Mouse (Mus musculus): ENCODE measurements at regions not wholly inside any gene's neighbourhood (a gene's known extent, or its start where the extent isn't known, plus 50 kb on each side); places are given as distances from the start of the nearest gene placed in this dataset.

DNA sequence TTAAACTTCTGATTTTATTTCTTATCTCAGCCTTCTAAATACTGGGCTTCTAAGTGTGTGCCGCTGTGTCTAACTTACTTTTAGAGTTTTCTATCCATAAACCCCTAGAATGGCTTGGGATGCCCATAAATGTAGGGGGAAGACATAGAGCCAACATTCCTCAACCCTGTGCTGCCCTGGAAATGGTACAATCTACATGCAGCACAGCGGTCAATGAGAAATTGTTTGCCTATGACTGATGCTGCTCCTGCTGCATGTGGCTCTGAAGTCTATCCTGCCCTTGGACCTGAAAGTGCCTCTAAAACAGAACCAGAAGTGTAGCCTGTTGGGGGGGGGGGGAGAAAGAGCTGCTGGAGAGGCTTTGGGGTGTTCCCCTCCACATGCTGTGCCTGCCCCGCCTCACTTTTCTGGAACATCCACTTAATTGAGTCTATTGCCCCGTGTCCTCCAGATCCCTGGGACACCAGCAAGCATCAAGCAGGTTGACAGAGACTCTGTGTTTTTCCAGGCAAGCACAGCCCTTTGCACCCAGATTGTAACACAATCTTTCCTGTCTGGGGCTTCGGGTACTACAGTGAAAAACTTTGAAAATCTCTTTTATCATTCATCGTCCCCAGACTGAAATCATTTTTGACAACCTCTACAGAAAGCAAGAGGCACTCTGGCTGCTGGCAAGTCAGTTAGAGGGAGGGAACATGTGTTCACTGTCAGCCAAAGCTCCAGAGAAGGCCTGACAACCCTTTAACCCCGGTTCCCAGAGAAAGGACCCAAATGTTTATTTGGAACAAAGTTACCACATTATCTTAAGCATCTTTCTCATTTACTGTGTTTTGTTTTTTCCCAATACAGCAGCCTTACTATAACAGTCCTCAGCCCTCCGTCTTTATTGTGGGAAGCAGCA lies 101.4 kb upstream of the Meis1 start:
- DNase-seq (ENCODE audit: low spot score): peak; percentile 32
- Histone ChIP-seq H3K4me1 (peaks cover 33% of the 10 kb centered on the region), H3K27me3 (replicated peaks; ENCODE audit: low read depth, poor library complexity, severe bottlenecking) (peaks cover 6% of the 10 kb centered on the region), H3K4me3 (no peak overlapping the region), H3K36me3 (replicated peaks) (no peaks in the 10 kb centered on the region), H3K9me3 (no peaks in the 10 kb centered on the region), H3K27ac (replicated peaks) (peak overlapping the region; percentile 3; the same call in 1 of the 2 replicates)
- WGBS: 55% methylated on average over 8 of the region's 8 CpGs

DNA sequence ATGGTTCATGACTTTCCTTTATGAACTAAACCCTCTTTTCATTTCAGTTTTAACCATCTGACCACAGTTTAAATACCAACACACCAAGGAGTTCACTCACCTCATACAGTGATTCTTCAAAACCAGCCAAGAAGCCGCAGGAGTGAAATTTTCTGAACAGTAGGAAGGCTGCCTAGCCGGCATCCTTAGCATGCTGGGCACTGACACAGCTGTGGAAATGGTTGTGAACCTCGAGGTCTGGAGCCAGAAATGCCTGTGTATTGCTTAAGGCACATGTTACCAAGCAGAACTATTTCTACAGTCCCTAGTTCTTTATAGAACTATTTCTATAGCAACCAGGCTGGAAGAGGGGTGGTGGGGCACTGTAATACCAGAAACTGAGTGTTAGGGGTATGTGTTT lies 102.1 kb upstream of the Meis1 start:
- no peak for DNase-seq (ENCODE audit: low spot score)
- H3K27me3 ChIP-seq (replicated peaks; ENCODE audit: low read depth, poor library complexity, severe bottlenecking): peaks cover 6% of the 10 kb centered on the region
- H3K9me3 ChIP-seq: no peaks in the 10 kb centered on the region
- no peaks in the 10 kb centered on the region for H3K36me3 ChIP-seq (replicated peaks)
- peaks cover 33% of the 10 kb centered on the region for H3K4me1 ChIP-seq
- H3K4me3 ChIP-seq: no peak overlapping the region
- WGBS: 65% methylated on average over 3 of the region's 3 CpGs
- 0 out of 2 replicates have a peak overlapping the region, but pooled peaks have one; percentile 19 for H3K27ac ChIP-seq (replicated peaks)

DNA sequence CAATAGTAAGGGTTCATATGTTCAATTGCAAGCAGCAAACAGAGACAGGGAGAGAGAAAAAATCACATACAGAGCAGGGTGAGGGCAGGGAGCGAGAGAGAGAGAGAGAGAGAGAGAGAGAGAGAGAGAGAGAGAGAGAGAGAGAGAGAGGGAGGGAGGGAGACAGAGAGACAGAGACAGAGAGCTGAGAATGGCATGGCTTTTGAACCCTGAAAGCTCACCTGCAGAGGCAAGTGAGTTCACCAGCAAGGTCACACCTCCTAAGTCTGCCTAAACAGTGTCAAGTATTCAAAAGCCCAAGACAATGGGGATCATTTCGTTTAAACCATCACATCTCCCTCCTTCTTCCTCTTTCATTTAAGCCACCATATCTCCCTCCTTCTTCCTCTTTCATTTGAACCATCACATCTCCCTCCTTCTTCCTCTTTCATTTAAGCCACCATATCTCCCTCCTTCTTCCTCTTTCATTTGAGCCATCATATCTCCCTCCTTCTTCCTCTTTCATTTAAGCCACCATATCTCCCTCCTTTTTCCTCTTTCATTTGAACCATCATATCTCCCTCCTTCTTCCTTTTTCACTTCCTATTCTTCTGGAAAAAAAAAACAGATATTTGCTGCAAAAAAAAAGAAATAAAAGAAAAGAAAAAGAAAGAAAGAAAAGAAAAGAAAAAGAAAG lies 116.7 kb upstream of the Meis1 start:
- no peak overlapping the region for H3K27ac ChIP-seq (replicated peaks)
- no peaks in the 10 kb centered on the region for H3K27me3 ChIP-seq (replicated peaks; ENCODE audit: low read depth, poor library complexity, severe bottlenecking)
- no peak for DNase-seq (ENCODE audit: low spot score)
- WGBS: 51% methylated on average over 2 of the region's 2 CpGs
- no peaks in the 10 kb centered on the region for H3K36me3 ChIP-seq (replicated peaks)
- no peaks in the 10 kb centered on the region for H3K9me3 ChIP-seq
- H3K4me1 ChIP-seq: peaks cover 14% of the 10 kb centered on the region; the same call in 1 of the 2 replicates
- H3K4me3 ChIP-seq: no peak overlapping the region

DNA sequence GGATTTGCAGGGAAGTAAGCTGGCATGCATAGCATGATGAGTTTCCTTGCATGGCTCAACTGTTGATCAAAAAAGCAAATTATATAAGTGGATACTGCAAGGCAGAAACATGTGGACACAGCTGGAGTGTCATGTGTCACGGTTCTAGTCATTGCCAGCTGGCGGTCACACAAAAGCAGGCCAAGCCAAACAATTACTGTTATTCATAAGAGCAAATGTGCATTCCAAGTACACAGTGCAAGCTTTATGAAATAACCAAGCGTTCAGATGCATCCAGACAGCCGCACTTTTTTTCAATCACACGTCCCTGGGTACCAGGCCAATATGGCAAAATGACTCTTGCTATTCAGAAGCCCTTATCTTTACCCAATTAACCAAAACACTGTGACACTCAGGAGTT lies 119.6 kb upstream of the Meis1 start:
- H3K27ac ChIP-seq (replicated peaks): no peak overlapping the region
- H3K4me3 ChIP-seq: no peak overlapping the region
- WGBS: 67% methylated on average over 5 of the region's 5 CpGs
- H3K9me3 ChIP-seq: no peaks in the 10 kb centered on the region
- H3K27me3 ChIP-seq (replicated peaks; ENCODE audit: low read depth, poor library complexity, severe bottlenecking): no peaks in the 10 kb centered on the region
- H3K36me3 ChIP-seq (replicated peaks): no peaks in the 10 kb centered on the region
- DNase-seq (ENCODE audit: low spot score): peak; percentile 20
- peaks cover 13% of the 10 kb centered on the region for H3K4me1 ChIP-seq

DNA sequence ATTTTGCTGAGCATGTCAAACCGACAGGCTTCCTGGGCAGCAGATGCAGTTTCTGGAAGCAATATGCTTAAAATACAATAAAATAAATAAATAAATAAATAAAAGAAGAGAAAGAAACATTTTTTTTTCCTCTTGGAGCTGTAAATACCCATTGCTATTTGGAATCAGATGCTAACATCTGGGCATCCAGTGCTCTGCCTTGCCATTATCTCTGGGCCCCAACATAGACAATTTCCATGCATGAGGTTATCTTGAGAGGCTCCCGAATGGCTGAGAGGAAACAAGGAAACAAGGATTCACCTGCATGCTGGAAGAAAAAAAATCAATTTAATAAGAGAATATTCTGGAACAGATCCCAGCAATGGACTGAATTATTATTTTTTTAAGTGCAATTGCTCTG lies 120.0 kb upstream of the Meis1 start:
- peaks cover 16% of the 10 kb centered on the region for H3K4me1 ChIP-seq
- no peak overlapping the region for H3K27ac ChIP-seq (replicated peaks)
- H3K27me3 ChIP-seq (replicated peaks; ENCODE audit: low read depth, poor library complexity, severe bottlenecking): no peaks in the 10 kb centered on the region
- no peaks in the 10 kb centered on the region for H3K9me3 ChIP-seq
- DNase-seq (ENCODE audit: low spot score): no peak
- H3K36me3 ChIP-seq (replicated peaks): no peaks in the 10 kb centered on the region
- no peak overlapping the region for H3K4me3 ChIP-seq
- 78% methylated on average over 2 of the region's 2 CpGs for WGBS

DNA sequence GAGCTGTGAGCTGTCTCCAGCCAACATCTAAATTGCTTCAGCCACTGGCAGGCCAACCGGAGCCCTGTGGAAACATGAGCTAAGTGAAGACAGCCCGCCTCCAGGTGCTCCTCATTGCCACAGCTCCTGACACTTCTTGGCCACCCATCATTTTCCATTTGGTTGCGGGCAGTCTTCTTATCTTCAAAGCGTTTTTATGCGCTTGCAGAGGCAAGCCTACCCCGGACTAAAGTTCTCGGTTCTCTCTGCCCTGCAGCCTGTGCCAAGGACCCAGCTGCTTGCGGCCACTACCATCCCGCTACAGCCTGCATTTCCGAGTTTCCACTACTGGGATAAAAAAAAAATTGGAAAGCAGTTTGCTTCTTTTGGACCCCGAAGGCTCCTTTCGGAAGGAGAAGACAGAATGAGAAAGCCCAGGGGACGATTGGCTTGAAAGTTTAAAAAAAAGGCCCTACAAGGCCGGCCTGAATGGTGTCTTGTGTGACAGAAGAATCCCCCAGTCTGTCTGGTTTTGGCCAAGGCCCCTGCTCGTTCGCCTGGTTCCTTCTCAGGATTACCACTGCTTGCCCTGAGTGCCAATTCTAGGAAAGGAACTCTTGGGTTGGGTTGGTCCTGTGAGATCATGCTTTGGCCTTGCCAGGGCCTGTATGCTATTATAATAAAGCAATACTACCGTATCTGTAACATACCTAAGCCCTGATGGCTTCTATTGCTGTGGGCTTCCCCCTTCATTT lies 124.6 kb upstream of the Meis1 start:
- Histone ChIP-seq H3K27ac (replicated peaks) (no peak overlapping the region), H3K4me3 (no peak overlapping the region), H3K27me3 (replicated peaks; ENCODE audit: low read depth, poor library complexity, severe bottlenecking) (no peaks in the 10 kb centered on the region), H3K4me1 (peaks cover 18% of the 10 kb centered on the region), H3K36me3 (replicated peaks) (no peaks in the 10 kb centered on the region), H3K9me3 (no peaks in the 10 kb centered on the region)
- WGBS: 75% methylated on average over 17 of the region's 17 CpGs
- peak; percentile 35 for DNase-seq (ENCODE audit: low spot score)

DNA sequence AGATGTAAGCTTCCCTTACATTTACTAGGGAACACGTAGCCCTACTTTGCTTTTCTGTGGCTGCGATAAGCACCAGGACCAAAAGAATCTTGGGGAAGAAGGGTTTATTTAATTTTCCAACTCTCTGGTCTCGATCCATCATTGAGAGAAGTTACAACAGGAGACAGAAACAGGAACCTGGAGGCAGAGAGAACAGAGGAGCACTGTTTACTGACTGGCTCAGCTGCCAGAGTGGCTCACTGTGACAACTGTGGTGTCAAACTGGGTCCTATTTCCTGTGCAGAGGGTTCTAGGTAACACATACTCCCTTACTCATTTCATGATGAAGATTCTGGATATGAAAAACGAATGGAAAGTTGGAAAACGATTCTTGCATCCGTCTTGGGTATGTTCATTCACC lies 125.7 kb upstream of the Meis1 start:
- H3K27ac ChIP-seq (replicated peaks): no peak overlapping the region
- no peaks in the 10 kb centered on the region for H3K36me3 ChIP-seq (replicated peaks)
- no peaks in the 10 kb centered on the region for H3K27me3 ChIP-seq (replicated peaks; ENCODE audit: low read depth, poor library complexity, severe bottlenecking)
- H3K4me3 ChIP-seq: no peak overlapping the region
- DNase-seq (ENCODE audit: low spot score): no peak
- H3K4me1 ChIP-seq: peaks cover 13% of the 10 kb centered on the region
- 88% methylated on average over 6 of the region's 6 CpGs for WGBS
- no peaks in the 10 kb centered on the region for H3K9me3 ChIP-seq

DNA sequence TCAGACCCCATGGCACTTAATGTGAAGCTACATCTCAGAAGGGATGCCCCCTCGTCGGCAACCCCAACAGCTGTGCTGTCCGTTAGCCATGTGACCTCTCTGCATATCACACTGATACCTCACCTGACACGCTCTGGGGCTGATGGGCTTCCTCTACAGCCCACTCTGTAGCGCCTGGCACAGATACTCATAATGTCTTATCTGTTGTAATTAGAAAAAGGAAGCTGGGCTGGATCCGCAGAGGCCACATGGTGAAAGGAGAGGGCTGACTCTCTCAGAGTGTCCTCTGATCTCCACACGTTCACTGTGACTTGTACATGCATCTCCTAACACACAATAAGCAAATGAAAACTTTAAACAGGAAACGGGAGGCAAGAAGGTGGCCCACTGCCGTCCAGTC lies 126.5 kb upstream of the Meis1 start:
- Histone ChIP-seq H3K36me3 (replicated peaks) (no peaks in the 10 kb centered on the region), H3K27ac (replicated peaks) (no peak overlapping the region), H3K4me1 (peaks cover 15% of the 10 kb centered on the region), H3K4me3 (no peak overlapping the region), H3K27me3 (replicated peaks; ENCODE audit: low read depth, poor library complexity, severe bottlenecking) (no peaks in the 10 kb centered on the region), H3K9me3 (no peaks in the 10 kb centered on the region)
- DNase-seq (ENCODE audit: low spot score): no peak
- 89% methylated on average over 9 of the region's 9 CpGs for WGBS

DNA sequence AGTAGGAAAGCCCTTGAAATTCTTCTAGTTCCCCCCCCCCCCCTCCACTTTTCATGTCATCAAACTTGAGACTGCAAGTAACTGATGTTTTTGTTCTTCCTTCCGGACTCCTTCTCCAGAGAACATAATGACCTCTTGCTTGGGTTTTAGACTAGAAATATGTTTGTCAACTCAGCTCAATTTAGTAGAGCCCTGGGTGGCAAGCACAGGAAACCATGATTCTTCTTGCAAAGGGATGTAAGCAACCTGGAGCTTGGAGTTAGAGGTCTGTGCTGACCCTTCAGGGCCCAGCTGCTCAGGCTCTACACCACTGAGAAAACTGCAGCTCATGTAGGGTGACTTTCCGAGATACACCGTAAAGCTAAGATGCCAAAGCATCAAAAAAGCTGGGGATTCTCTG lies 127.2 kb upstream of the Meis1 start:
- H3K9me3 ChIP-seq: no peaks in the 10 kb centered on the region
- no peak overlapping the region for H3K4me3 ChIP-seq
- H3K4me1 ChIP-seq: peaks cover 15% of the 10 kb centered on the region
- DNase-seq (ENCODE audit: low spot score): no peak
- no peak overlapping the region for H3K27ac ChIP-seq (replicated peaks)
- 85% methylated on average over 3 of the region's 3 CpGs for WGBS
- no peaks in the 10 kb centered on the region for H3K36me3 ChIP-seq (replicated peaks)
- no peaks in the 10 kb centered on the region for H3K27me3 ChIP-seq (replicated peaks; ENCODE audit: low read depth, poor library complexity, severe bottlenecking)

DNA sequence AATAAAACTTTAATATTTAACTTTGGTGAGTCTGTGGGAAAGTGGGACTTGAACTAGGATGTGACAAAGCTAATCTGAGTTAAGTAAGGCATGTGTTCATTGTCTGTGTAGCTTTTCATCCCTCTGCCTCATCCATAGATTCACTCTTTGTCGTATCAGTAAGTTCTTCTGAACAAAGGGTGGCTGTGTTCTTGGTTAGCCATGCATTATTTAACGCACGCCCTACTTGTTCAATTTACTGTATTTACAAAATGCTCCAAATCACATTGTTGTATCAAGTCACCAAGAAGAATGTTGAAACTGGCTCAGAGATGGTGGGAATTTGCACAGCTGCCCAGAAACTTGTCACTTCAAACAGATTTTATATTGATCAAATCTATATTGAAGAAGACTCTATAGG lies 132.2 kb upstream of the Meis1 start:
- no peaks in the 10 kb centered on the region for H3K9me3 ChIP-seq
- no peaks in the 10 kb centered on the region for H3K27me3 ChIP-seq (replicated peaks; ENCODE audit: low read depth, poor library complexity, severe bottlenecking)
- H3K36me3 ChIP-seq (replicated peaks): no peaks in the 10 kb centered on the region
- H3K4me1 ChIP-seq: 0 out of 2 replicates have a peak, but pooled peaks cover 4% of the 10 kb centered on the region
- H3K27ac ChIP-seq (replicated peaks): no peak overlapping the region
- no peak overlapping the region for H3K4me3 ChIP-seq
- no peak for DNase-seq (ENCODE audit: low spot score)
- WGBS: 75% methylated on average over 3 of the region's 3 CpGs

DNA sequence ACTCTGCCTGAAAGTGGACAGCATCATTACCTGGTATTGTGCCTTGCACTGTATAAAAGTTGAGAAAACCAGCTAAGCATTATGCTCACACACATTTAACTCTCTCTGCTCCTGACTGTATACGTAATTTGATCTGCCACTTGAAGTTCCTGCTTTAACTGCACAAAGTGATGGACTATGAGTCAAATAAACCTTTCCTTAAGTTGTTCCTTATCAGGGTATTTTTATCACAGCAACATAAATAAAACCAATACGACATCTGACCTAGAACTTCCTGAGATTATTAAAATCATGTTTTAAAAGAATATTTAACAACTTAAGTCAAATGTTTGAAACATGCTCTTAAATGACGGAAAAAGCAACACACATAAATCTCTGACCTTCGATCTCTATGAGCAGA lies 134.9 kb upstream of the Meis1 start:
- no peak overlapping the region for H3K27ac ChIP-seq (replicated peaks)
- 81% methylated on average over 4 of the region's 4 CpGs for WGBS
- H3K27me3 ChIP-seq (replicated peaks; ENCODE audit: low read depth, poor library complexity, severe bottlenecking): no peaks in the 10 kb centered on the region
- no peak overlapping the region for H3K4me3 ChIP-seq
- DNase-seq (ENCODE audit: low spot score): no peak
- H3K36me3 ChIP-seq (replicated peaks): no peaks in the 10 kb centered on the region
- H3K4me1 ChIP-seq: 0 out of 2 replicates have a peak, but pooled peaks cover 4% of the 10 kb centered on the region
- no peaks in the 10 kb centered on the region for H3K9me3 ChIP-seq

DNA sequence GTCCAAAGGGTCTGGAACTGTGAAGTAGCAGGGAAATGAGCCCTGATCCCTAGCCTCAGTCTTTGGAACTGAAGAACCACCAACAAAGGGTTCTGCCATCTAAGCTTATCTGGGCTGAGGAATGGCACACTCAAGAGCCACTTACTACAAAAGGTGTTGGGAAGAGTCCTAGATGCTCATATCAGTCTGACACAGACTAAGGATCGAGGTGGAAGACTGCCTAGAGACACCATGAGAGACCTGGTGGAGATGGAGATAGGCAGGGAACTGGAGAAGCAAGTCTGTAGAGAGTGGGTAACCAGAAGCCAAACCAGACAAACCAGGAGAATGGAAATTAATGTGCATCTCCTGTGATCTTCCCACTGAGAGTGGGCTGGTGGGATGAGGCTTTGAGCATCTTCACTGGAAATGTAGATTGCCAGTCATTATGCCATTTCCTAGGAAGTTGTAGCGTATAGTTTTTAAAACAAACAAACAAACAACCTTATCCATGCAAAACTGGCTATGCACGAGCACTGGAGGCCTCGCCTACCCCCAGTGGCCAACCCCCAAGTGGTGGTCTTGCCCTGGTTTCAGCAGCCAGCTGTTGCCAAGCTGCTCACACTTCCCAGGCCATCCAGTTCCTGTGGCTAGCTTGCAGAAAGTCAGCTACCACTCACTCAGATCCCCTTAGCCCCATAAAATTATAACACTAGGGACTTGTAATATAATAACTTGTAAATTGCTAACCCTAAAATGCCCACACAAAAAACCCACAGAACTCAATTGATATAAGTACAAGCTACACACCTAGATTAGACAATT lies 136.2 kb upstream of the Meis1 start:
- no peaks in the 10 kb centered on the region for H3K9me3 ChIP-seq
- H3K27me3 ChIP-seq (replicated peaks; ENCODE audit: low read depth, poor library complexity, severe bottlenecking): no peaks in the 10 kb centered on the region
- H3K4me1 ChIP-seq: 0 out of 2 replicates have a peak, but pooled peaks cover 3% of the 10 kb centered on the region
- 90% methylated on average over 4 of the region's 4 CpGs for WGBS
- no peaks in the 10 kb centered on the region for H3K36me3 ChIP-seq (replicated peaks)
- DNase-seq (ENCODE audit: low spot score): no peak
- H3K27ac ChIP-seq (replicated peaks): no peak overlapping the region
- no peak overlapping the region for H3K4me3 ChIP-seq

Data from embryonic facial prominence, embryonic 10.5 days (tissue).